Mouse (Mus musculus) olfactory bulb, adult 2 months (tissue): ENCODE data around the gene Mup6.

ENCODE experiments used
- CTCF ChIP-seq: fragments of 200-500 bp; IDR thresholded peaks from 2 replicates; pipeline ENCODE4 v1.5.1; 2012; ENCODE audit warnings: low read depth, mild to moderate bottlenecking, low read length, moderate library complexity; ENCODE audit not compliant: insufficient read depth
- POLR2A ChIP-seq: fragments of 200-500 bp; IDR thresholded peaks from 2 replicates; pipeline ENCODE4 v1.6.1; 2012; ENCODE audit warnings: mild to moderate bottlenecking, low read depth, low read length, moderate library complexity; ENCODE audit not compliant: insufficient read depth

DNA sequence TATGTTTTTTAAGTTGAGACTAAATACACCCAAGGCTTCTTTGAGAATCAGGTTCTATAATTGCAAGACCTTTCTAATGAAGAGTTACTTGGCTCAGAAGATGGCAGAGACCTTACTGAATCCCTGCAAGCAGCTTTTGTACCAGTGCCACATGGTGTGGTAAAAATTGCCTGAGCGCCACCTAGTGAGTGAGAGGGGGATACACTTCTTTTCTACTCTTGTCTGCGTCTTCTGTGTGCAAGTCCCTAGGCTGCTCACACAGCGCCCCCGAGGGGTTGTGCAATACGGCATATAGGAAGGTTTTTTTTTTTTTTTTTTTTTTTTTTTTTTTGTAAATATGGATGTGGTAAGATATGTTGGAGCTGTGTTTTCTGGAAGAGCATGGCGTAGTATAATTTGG is 35.7 kb upstream of the Mup6 start:
- TF ChIP-seq POLR2A (no peak), CTCF (no peak)
